ENCODE assay signal across 11 mouse cellular contexts in genomic region chr4:148360931-148361330, GRCm38 (mm10).
DNase-seq lines count a peak whose midpoint lies in the region; ATAC-seq and TF ChIP-seq lines count a peak whose summit lies in the region.
"Had no signal": no experiment of that assay in that cellular context is flagged by ENCODE, and none has a peak within 500 bp of the region (broad histone marks: within the 10 kb centered on the region; RNA-seq: fewer than 3 reads in every experiment).

No protein-coding gene starts in this region.

- no peak for DNase-seq in midbrain, embryonic 10.5 days (ENCODE audit: low spot score)
- DNase-seq in midbrain, embryonic 11.5 days (ENCODE audit: low spot score, missing footprints): no peak
- DNase-seq in frontal cortex, postnatal 14 days (ENCODE audit: low spot score in 2 of 2): peak; percentile 52 to 60
- peak; percentile 45 to 63 for DNase-seq in left cerebral cortex, adult 2 months (ENCODE audit: extremely low spot score in 1 of 2, low spot score in 2 of 2)
- DNase-seq in right cerebral cortex, postnatal 4 days: peak; percentile 40
- DNase-seq in spleen, postnatal 4 days (ENCODE audit: low spot score in 2 of 2): no peak
- DNase-seq in heart, adult 8-10 months (ENCODE audit: low spot score): no peak
- DNase-seq in lung, adult 2 months: no peak

- H3K36me3 ChIP-seq in midbrain, embryonic 10.5 days: no peaks in the 10 kb centered on the region
- H3K36me3 ChIP-seq in midbrain, embryonic 11.5 days (ENCODE audit: control insufficient read depth, insufficient read depth, low read length): no peaks in the 10 kb centered on the region
- H3K36me3 ChIP-seq: heart, embryonic 10.5 days had no signal

- no peaks in the 10 kb centered on the region for H3K9me3 ChIP-seq in midbrain, embryonic 10.5 days (replicated peaks)
- H3K9me3 ChIP-seq in midbrain, embryonic 11.5 days (ENCODE audit: control insufficient read depth, low read length): no peaks in the 10 kb centered on the region
- H3K9me3 ChIP-seq: heart, embryonic 10.5 days had no signal

- H3K4me1 ChIP-seq in midbrain, embryonic 10.5 days: peaks cover 12% of the 10 kb centered on the region; the same call in 1 of the 2 replicates
- H3K4me1 ChIP-seq in midbrain, embryonic 11.5 days (ENCODE audit: control insufficient read depth, insufficient read depth, low read length): no peaks in the 10 kb centered on the region
- H3K4me1 ChIP-seq in lung, adult 2 months (ENCODE audit: control insufficient read depth, insufficient read depth, low read length): no peaks in the 10 kb centered on the region
- H3K4me1 ChIP-seq: heart, embryonic 10.5 days had no signal

- H3K27me3 ChIP-seq in midbrain, embryonic 10.5 days (ENCODE audit: low read depth, poor library complexity, severe bottlenecking): no peaks in the 10 kb centered on the region
- no peaks in the 10 kb centered on the region for H3K27me3 ChIP-seq in midbrain, embryonic 11.5 days (ENCODE audit: control insufficient read depth, insufficient read depth, low read length)

- no peak for TF ChIP-seq POLR2A in lung, adult 2 months (IDR thresholded peaks at IDR 0.05; ENCODE audit: borderline replicate concordance, extremely low read depth, low read depth, low read length)

- no peak overlapping the region for H3K9ac ChIP-seq in midbrain, embryonic 11.5 days (ENCODE audit: low read length)

- ATAC-seq in midbrain, embryonic 11.5 days (ENCODE audit: low FRiP score): no peak

- TF ChIP-seq CTCF in left cerebral cortex, adult 2 months (IDR thresholded peaks at IDR 0.05): no peak
- no peak for TF ChIP-seq CTCF in lung, adult 2 months (IDR thresholded peaks at IDR 0.05; ENCODE audit: insufficient read depth, low read length)

- intact Hi-C loops in left cerebral cortex, adult 2 months (cut with DNase I): loop anchor here (2.0 kb wide), 1 partner anchor 64 kb away; no protein-coding TSS in a partner anchor

- no peak overlapping the region for H3K4me2 ChIP-seq in midbrain, embryonic 11.5 days

- WGBS in midbrain, embryonic 10.5 days: 87% methylated on average over 9 of the region's 9 CpGs
- WGBS in midbrain, embryonic 11.5 days: 81% methylated on average over 9 of the region's 9 CpGs
- 83% methylated on average over 9 of the region's 9 CpGs for WGBS in lung, adult 2 months

- H3K4me3 ChIP-seq in midbrain, embryonic 10.5 days: no peak overlapping the region
- no peak overlapping the region for H3K4me3 ChIP-seq in midbrain, embryonic 11.5 days (ENCODE audit: low read depth, low read length)
- no peak overlapping the region for H3K4me3 ChIP-seq in left cerebral cortex, adult 2 months
- H3K4me3 ChIP-seq in lung, adult 2 months (replicated peaks; ENCODE audit: extremely low read depth, low read depth, low read length): no peak overlapping the region
- H3K4me3 ChIP-seq: heart, embryonic 10.5 days had no signal

- 0 out of 2 replicates have a peak overlapping the region, but pooled peaks have one; percentile 38 for H3K27ac ChIP-seq in midbrain, embryonic 10.5 days (replicated peaks)
- H3K27ac ChIP-seq in midbrain, embryonic 11.5 days (ENCODE audit: low read depth, low read length): no peak overlapping the region
- H3K27ac ChIP-seq in left cerebral cortex, adult 2 months: peak overlapping the region; percentile 53; the same call in 1 of the 2 replicates
- H3K27ac ChIP-seq: heart, embryonic 10.5 days; kidney, postnatal 0 days; macrophage had no signal

Comparison
In these comparisons a context has a peak if more than half of its experiments do, and no peak if none do; other contexts are left out.
1. DNase-seq: peak in frontal cortex, postnatal 14 days (2 of 2), left cerebral cortex, adult 2 months (2 of 2) and right cerebral cortex, postnatal 4 days (single experiment); none in midbrain, embryonic 10.5 days (single experiment), midbrain, embryonic 11.5 days (single experiment), spleen, postnatal 4 days (0 of 2), heart, adult 8-10 months (single experiment) and lung, adult 2 months (single experiment).